Mouse (Mus musculus): ENCODE data around the gene Qars.
A peak's percentile ranks its signal among the peaks of the same experiment; 100 is the strongest.

The Qars gene

DNA sequence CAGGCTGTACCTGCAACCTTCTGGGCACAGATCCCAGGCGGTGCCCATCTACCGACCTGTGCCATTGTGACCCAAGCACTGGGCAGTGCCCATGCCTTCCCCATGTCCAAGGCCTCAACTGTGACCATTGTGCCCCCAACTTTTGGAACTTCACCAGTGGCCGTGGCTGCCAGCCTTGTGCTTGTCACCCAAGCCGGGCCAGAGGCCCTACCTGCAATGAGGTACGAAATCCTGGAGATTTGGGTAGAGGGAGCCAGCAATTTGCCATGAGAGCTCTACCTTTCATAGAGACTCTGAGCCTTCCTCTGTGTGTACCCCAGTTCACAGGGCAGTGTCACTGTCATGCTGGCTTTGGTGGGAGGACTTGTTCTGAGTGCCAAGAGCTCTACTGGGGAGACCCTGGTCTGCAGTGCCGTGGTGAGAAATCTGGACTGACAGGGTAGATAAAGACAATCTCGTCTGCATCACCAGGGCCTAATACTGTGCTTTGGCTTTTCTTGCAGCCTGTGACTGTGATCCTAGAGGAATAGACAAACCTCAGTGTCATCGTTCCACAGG, 20.5 kb upstream of the Qars start:
- no peak for DNase-seq (ENCODE audit: low read depth in 2 of 2, low spot score in 2 of 2)

DNA sequence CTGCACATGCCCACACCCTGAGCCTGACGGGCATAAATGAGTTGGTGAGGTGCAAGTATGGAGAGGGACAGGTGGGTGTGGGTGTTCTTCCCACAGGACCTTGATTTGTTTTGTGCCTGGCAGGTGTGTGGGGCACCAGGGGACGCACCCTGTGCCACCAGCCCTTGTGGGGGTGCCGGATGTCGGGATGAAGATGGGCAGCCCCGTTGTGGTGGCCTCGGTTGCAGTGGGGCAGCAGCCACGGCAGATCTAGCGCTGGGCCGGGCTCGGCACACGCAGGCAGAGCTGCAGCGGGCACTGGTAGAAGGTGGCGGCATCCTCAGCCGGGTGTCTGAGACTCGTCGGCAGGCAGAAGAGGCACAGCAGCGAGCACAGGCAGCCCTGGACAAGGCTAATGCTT, 19.1 kb upstream of the Qars start:
- DNase-seq (ENCODE audit: low read depth in 2 of 2, low spot score in 2 of 2), result no peak

DNA sequence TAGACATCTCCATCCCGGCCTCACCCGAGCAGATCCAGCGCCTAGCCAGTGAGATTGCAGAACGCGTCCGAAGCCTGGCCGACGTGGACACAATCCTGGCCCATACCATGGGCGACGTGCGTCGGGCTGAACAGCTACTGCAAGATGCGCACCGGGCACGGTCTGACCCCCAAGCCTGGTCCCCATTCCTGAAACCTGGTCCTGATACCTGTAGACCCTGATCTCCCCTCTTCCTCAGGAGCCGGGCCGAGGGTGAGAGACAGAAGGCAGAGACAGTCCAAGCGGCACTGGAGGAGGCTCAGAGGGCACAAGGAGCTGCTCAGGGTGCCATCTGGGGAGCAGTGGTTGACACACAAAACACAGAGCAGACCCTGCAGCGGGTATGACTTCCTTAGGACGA, 18.3 kb upstream of the Qars start:
- DNase-seq (ENCODE audit: low read depth in 2 of 2, low spot score in 2 of 2), result no peak

DNA sequence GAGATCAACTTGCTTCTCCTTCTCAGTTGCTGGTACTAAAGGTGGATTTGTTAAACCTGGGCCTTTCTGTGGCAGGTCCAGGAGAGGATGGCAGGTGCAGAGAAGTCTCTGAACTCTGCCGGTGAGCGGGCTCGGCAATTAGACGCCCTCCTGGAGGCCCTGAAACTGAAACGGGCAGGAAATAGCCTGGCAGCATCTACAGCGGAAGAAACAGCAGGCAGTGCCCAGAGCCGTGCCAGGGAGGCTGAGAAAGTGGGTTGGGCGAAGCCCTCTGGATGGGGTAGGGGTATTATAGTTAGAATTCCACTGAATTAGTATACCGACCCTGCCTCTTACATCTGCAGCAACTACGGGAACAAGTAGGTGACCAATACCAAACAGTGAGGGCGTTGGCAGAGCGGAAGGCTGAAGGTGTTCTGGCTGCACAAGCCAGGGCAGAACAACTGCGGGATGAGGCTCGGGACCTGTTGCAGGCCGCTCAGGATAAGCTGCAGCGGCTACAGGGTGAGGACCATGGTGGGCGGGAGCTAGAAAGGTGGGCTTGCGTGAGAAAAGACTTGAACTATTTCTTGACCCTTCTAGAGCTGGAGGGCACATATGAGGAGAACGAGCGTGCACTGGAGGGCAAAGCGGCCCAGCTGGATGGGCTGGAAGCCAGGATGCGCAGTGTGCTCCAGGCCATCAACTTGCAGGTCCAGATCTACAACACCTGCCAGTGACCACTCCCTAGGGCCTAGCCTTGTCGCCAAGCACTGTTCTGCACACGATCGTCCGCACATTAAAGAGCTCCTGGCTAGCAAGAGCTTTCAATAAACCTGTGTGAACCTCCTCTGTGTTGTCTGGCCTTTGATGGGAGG, 17.6 kb upstream of the Qars start:
- no peak for DNase-seq (ENCODE audit: low read depth in 2 of 2, low spot score in 2 of 2)

DNA sequence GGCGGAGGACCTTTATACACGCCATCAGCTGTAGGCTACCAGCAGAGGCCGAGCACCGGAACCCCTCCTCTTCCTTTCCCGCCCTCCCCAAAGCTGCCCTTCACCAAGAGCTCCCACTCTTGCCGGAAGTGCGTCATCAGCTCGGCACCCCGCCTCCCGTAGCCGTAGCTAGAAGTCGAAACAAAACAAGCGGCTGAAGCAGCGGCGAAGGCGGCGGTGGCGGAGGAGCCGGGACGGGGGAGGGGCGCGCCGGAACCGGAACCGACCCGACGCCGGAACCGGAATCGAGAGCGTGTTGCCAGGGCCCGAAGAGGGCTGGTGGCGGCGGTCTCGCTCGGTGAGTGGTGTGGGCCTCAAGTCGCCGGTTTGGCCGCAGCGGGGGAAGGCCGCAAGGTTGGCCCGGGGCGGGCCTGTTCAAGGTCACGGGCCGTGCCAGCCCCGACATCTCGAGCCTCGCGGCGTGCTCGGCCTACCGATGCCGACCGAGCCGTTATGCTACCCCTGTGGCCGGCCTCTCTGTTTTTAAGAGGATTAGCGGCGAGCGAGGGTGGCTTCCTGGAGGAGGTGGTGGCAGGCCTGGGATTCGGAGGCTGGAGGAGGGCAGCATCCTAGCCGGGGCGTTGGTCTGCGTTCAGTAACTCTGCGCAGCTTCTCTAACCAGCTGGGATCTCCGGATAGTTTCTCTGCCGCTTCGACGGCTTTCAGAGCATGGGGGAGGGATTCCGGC, 16.8 kb upstream of the Qars start, which contains the start of gene Usp19:
Usp19 (plus strand) TSS at position 44 of the 727 bp plus-strand sequence.
- peak; percentile 89 to 91 for DNase-seq (ENCODE audit: low read depth in 2 of 2, low spot score in 2 of 2)

DNA sequence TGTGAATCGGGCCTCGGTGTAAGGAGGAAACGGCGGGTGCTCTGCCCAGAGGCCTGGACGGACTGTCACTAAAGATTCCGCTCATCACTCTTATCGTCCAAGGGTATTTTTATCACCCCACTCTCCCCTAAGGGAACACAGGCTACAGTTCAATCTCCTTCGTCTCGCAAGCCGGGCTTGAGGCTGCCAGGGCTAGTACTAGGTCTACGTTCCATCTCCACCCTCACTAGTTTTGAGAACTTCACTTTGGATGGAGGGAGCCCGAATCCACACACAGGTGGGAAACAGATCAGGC, 16.3 kb upstream of the Qars start:
- no peak for DNase-seq (ENCODE audit: low read depth in 2 of 2, low spot score in 2 of 2)

DNA sequence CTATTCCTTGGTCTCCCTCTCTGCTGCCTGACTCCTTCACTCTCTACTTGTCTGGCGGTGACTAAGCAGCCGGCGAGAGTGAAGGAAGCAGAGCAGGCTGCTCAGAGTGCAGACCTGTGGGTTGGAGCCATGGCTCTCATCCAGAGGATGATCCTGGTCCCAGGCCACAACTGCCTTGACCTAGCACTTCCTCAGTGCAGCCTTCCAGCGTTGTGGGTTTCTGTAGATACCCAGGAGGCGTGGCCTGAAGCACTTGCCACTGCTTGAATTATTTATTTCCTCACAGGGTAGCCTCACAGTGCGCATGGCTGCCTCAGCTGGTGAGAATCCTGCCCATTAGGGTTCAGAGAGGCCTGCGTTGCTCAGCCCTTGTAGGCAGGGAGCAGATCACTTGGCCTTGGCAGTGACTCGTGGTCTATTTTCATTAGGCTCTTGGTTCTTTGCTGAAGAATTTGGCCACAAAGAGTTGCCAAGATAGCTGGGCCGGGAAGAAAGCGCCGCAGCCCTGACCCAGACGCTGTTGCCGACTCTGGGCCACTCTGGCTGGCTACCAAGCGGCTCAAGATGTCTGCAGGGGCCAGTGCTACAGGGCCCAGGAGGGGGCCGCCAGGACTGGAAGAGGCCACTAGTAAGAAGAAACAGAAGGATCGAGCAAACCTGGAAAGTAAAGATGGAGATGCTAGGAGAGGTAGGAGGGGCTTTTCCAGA, 15.3 kb upstream of the Qars start:
- DNase-seq (ENCODE audit: low read depth in 2 of 2, low spot score in 2 of 2), result no peak

DNA sequence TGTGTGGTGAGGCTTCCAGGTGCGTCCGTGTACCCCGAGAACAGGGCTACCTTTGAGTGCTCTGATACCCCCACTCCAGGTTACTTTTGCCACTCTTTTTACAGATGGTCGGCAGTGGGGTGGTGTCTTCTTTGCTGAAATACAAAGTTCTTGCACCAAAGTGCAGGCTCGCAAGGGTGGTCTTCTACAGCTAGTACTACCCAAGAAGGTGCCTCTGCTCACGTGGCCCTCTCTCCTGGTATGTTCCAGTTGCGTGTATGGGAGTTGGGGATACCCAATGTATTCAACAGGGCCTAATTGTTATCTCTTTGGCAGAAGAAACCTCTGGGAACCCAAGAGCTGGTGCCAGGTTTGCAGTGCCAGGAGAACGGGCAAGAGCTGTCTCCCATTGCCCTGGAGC, 14.3 kb upstream of the Qars start:
- no peak for DNase-seq (ENCODE audit: low read depth in 2 of 2, low spot score in 2 of 2)

DNA sequence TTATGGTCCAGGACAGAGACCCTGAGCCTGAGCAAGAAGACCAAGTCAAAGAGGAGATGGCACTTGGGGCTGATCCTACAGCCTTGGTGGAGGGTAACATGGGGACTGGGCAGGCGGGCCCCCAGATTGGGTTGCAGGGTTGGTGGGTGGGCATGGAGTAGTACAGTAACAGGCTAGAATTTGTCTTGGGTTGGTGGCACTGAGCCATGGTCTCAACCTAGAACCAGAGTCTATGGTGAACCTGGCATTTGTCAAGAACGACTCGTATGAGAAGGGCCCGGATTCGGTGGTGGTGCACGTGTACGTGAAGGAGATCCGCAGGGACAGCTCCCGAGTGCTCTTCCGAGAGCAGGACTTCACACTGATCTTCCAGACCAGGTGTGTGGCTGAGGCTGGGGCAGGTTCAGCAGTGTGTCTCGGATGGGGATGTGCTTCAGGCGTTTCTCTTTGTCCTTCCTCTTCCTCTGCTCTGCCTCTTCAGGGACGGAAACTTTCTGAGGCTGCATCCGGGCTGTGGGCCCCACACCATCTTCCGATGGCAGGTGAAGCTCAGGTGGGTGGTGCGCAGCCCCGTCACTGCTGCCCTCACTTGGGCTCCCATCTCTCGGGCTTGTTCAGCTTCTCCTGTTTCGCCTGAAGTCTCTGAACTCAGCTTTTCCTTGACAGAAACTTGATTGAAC, 13.2 kb upstream of the Qars start:
- no peak for DNase-seq (ENCODE audit: low read depth in 2 of 2, low spot score in 2 of 2)

DNA sequence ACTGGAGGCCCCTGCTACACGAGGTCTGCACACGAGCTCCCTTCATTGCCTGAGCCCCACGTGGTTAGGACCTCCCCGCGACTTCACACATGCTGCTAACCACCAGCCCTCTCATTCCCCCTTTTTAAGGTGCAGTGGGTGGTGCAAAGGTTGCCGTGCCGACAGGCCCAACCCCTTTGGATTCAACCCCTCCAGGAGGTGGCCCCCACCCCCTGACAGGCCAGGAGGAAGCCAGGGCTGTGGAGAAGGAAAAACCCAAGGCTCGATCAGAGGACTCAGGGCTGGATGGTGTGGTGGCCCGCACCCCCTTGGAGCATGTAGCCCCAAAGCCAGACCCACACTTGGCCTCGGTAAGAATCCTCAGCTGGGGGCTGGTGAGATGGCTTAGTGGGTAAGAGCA, 12.6 kb upstream of the Qars start:
- DNase-seq (ENCODE audit: low read depth in 2 of 2, low spot score in 2 of 2), result no peak

DNA sequence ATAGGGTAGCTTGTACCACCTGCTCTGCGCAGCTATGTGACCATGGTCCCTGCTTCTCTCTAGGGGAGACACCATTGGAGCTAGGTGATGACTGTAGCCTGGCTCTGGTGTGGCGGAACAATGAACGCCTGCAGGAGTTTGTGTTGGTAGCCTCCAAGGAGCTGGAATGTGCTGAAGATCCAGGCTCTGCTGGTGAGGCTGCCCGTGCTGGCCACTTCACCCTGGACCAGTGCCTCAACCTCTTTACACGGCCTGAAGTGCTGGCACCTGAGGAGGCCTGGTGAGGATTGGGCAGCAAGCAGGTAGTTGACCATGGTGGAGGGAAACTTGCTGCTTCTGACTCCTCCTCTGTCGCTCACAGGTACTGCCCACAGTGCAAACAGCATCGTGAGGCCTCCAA, 8.3 kb upstream of the Qars start:
- no peak for DNase-seq (ENCODE audit: low read depth in 2 of 2, low spot score in 2 of 2)

DNA sequence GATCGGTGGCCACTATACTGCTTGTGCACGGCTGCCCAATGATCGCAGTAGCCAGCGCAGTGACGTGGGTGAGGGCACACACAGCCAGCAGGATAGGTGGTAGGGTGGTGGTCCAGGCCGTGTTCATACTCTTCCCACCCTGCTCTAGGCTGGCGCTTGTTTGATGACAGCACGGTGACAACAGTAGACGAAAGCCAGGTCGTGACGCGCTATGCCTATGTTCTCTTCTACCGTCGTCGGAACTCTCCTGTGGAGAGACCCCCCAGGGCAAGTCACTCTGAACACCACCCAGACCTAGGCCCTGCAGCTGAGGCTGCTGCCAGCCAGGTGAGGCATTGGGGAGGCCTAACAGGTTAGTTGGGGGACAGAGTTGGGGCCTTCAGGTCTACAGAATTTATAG, 7.6 kb upstream of the Qars start:
- no peak for DNase-seq (ENCODE audit: low read depth in 2 of 2, low spot score in 2 of 2)

DNA sequence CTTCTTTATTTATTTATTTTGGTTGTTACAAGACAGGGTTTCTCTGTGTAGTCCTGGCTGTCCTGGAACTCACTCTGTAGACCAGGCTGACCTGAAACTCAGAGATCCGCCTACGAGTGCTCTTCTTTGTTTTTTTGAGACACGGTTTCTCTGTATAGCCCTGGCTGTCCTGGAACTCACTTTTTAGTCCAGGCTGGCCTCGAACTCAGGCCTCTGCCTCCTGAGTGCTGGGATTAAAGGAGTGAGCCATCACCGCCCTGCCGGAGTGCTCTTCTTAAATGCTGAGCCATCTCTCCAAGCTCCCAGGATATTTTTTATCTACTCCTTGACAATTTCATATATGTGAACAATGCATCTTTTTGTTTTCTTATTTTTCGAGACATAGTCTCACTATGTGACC, 605 bp upstream of the Qars start:
- no peak for DNase-seq (ENCODE audit: low read depth in 2 of 2, low spot score in 2 of 2)

DNA sequence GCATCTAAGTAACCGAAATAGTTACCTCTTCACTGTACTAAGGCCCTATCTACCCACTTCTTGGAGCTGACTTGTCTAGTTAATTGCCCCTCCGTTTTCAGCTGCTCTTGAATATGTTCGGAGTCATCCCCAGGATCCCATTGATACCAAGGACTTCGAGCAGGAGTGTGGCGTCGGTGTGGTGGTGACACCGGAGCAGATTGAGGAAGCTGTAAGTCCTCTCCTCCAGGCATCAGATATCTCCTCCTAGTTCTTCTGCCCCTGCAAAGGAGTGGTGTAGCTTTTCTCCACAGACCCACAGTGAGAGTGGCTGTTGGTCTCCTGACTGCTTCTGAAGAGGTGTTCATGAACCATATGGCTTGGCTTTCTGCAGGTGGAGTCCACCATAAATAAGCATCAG, 1.3 kb downstream of the Qars start:
- no peak for DNase-seq (ENCODE audit: low read depth in 2 of 2, low spot score in 2 of 2)

DNA sequence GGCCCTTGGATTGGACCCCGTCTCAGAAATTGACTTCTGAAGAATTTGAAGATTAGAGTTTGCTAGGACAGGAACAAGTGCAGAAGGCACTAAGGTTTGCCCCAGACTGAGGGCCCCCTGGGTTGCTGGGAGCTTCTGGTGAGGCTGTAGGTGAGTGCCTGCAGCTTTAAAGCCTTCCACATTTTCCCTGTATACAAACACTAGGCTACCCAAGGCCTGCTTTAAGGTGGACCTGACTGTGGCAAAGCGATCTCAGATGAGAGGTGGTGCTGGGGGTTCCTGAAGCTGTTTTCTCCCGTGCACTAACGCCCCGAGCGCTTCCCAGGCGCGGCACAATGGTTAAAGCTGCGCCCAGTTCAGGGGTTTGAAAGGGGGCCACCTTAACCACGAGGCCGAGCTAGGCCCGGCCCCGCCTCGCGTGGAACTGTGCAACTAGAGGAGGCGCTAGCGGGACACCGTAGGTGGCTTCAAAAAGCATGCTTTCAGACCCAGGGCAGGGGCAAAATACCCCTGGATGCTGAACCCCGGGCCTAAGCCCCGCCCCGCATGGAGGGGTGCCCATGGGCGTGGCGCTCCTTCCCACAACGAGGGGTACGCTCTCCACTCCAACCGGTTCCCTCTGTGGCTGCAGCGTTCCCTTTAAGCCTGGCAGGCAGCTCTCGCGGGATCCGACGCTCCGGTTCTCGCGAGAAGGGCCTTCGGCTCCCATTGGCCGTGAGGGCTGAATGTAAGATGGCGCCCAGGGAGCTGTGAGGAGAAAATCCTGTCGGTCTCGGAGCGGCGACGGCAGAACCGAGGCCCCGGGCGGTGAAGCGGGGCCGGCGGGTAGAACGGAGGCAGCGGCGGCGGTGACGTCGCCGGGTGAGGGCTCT, 9.1 kb downstream of the Qars start, which contains the start of gene Qrich1:
Qrich1 (plus strand) TSS at position 427 of the 872 bp plus-strand sequence.
- peak; percentile 89 to 92 for DNase-seq (ENCODE audit: low read depth in 2 of 2, low spot score in 2 of 2)

DNA sequence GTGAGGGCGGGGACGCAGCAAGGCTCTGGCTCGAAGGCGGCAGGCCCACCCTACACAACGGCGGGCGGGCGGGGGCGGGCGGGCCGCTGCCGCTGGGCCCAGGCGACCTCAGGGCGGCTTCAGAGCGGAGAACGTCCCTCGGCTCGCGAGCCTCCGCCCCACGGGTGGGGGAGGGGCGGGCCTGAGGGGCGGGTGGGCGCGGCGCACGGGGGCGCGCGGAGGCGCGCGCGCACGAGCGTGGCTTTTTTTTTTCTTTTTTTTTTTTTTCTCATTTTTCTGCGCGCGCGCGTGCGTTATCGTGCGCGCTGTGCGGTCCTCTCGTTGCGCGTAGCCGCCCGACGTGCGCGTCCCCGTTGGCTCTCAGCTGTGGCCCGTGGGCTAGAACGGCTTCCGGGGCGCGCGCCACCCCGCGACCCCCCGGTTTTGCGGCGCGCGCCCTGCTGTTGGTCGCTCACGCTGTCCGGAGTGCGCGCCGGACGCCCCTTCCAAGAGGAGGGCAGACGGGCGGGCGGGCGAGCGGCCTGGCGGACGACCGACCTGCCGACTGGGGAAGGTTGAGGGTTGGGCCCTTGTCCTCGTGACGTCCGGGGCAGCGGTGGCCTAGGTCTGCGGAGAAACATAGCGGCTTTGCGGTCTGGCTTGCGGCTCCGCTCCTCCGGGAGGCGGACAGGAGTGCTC, 9.9 kb downstream of the Qars start:
- peak; percentile 55 to 69 for DNase-seq (ENCODE audit: low read depth in 2 of 2, low spot score in 2 of 2)

DNA sequence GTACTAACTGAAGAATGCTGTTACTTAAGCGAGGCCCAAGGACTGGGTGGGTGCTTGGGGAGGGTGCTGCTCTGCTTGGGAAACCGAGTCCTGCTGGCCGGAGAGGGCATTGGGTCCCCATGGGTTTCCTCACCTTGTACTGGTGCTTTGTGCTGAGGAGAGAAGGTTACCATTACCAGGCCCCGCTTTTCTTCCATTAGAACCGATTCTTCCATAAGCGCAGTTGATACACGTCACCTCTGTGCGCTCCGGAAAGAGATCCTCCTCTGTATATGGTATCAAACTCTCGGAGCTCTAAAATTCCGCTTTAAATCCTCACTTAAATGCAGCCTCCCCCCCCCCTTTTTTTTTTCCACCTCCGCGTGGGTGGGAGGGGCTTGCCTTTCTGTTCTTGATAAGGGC, 10.4 kb downstream of the Qars start:
- DNase-seq (ENCODE audit: low read depth in 2 of 2, low spot score in 2 of 2), result peak in 1 of 2 experiments; percentile 52

DNA sequence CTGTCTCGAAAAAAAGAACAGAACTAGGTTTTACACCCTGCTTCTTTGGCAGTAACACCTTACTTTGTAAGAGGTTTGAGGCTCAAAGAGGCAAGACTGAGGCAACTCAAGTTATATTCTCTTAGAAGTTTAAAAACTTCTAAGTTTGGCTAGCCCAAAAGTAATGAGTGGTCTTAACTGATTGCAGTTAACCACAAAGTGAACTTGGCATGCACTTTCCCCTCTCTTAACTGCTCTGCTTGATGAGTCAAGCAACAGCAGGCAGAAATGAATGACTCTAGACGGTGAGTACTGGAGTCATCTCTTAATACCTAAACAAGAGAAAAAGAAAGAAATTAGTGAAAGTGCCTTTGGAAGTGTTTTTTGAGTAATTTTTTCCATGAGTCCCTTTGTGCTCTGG, 14.1 kb downstream of the Qars start:
- DNase-seq (ENCODE audit: low read depth in 2 of 2, low spot score in 2 of 2), result no peak

DNA sequence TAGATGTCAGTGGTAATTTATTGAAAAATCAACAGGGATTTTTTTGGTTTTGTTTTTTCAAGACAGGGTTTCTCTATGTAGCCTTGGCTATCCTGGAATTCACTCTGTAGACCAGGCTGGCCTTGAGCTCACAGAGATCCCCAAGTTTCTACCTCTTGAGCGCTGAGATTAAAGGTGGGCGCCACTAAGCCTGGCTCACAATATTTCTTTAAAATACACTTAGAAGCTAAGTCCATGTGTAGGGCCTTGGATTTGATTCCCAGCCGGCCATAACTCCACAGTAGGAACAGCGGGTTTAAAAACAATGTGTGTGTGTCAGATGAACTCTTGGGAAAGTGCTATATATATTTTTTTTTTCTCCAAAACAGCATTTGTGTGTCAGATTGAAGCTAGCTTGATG, 15.8 kb downstream of the Qars start:
- DNase-seq (ENCODE audit: low read depth in 2 of 2, low spot score in 2 of 2), result no peak

DNA sequence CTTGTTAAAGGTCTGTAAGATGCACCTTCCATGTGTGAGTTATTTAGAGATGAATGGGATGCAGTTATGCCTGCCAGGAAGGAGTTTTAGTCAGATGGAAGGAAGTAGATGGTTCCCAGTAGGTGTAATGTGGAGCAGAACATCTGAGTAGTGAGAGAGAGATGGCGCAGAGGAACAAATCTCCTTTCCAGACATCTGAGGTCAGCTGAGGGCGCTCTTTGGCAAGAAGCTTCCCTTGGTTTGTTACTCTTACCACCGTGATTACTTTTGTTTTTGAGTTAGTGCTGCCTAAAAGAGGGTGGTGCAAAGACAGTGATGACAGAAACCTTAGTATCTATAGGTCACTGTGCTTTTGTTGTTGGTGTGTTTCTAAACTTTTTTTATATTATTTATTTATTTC, 17.9 kb downstream of the Qars start:
- no peak for DNase-seq (ENCODE audit: low read depth in 2 of 2, low spot score in 2 of 2)
